Mouse (Mus musculus) urinary bladder, adult 2 months (tissue): ENCODE data around the gene Ppp2r2d. TPM values are rescaled to one million over a fixed set of nuclear protein-coding genes. Genes with fewer than 3 reads are reported as not detected.

Experiments used
- DNase-seq: peaks from one replicate; pipeline ENCODE4 v3.0.0; 2022; ENCODE audit warnings: low spot score
- polyA plus RNA-seq: library from polyadenylated mRNA; depleted of rRNA; stranded (reverse); fragments of >200 nt; gene quantifications from 2 replicates; pipeline ENCODE4 v1.2.3, GENCODE M21; 2012

Ppp2r2d gene
- polyA plus RNA-seq, 1 experiment: 36.9 TPM

- DNase-seq: no peak
Observed at GRCm38 (mm10) chr7:138856670-138857069, 10.8 kb downstream of the Ppp2r2d start.

- DNase-seq: no peak
Observed at GRCm38 (mm10) chr7:138863950-138864572, 18.2 kb downstream of the Ppp2r2d start.

- no peak for DNase-seq
Observed at GRCm38 (mm10) chr7:138864776-138865175, 18.9 kb downstream of the Ppp2r2d start.

GRCm38 (mm10) chr7:138867286-138867685 lies 21.4 kb downstream of the Ppp2r2d start:
- no peak for DNase-seq

GRCm38 (mm10) chr7:138868316-138868715 lies 22.4 kb downstream of the Ppp2r2d start:
- no peak for DNase-seq

- no peak for DNase-seq
Observed at GRCm38 (mm10) chr7:138872956-138873355, 27.1 kb downstream of the Ppp2r2d start.

GRCm38 (mm10) chr7:138875031-138875430 lies 29.2 kb downstream of the Ppp2r2d start:
- DNase-seq: no peak

- DNase-seq: no peak
Observed at GRCm38 (mm10) chr7:138883724-138884123, 37.8 kb downstream of the Ppp2r2d start.

- no peak for DNase-seq
Observed at GRCm38 (mm10) chr7:138885365-138886289, 39.7 kb downstream of the Ppp2r2d start.

- DNase-seq: no peak
Observed at GRCm38 (mm10) chr7:138898122-138898521, 52.2 kb downstream of the Ppp2r2d start.

GRCm38 (mm10) chr7:138898743-138899142 lies 52.9 kb downstream of the Ppp2r2d start:
- DNase-seq: no peak

- no peak for DNase-seq
Observed at GRCm38 (mm10) chr7:138903886-138904435, 58.1 kb downstream of the Ppp2r2d start.

- DNase-seq: no peak
Observed at GRCm38 (mm10) chr7:138906441-138906840, 60.6 kb downstream of the Ppp2r2d start.

GRCm38 (mm10) chr7:138907043-138907442 lies 61.2 kb downstream of the Ppp2r2d start:
- DNase-seq: no peak

GRCm38 (mm10) chr7:138907976-138908375 lies 62.1 kb downstream of the Ppp2r2d start:
- DNase-seq: no peak

- no peak for DNase-seq
Observed at GRCm38 (mm10) chr7:138908768-138909276, 62.9 kb downstream of the Ppp2r2d start.

- peak; percentile 83 for DNase-seq
Observed at GRCm38 (mm10) chr7:138909277-138910192, 63.7 kb downstream of the Ppp2r2d start, which contains the start of gene Bnip3. TSS of gene Bnip3 (minus strand) at chr7:138909519.

- DNase-seq: no peak
Observed at GRCm38 (mm10) chr7:138910193-138910562, 64.3 kb downstream of the Ppp2r2d start.

- no peak for DNase-seq
Observed at GRCm38 (mm10) chr7:138913616-138914015, 67.7 kb downstream of the Ppp2r2d start.

GRCm38 (mm10) chr7:138919156-138919944 lies 73.5 kb downstream of the Ppp2r2d start:
- DNase-seq: peak; percentile 62
